Mouse (Mus musculus) kidney, adult 11 months (tissue): ENCODE measurements around the gene Uspl1.
A peak's percentile ranks its signal among the peaks of the same experiment; 100 is the strongest.
"Not testable (repeated sequence)": the region's sequence is repeated elsewhere in the genome, so short reads cannot be mapped to it uniquely, and the experiment has no call there.

Source experiments
- DNase-seq: peaks from one replicate; pipeline ENCODE4 v3.0.0; 2022

The Uspl1 gene

DNA sequence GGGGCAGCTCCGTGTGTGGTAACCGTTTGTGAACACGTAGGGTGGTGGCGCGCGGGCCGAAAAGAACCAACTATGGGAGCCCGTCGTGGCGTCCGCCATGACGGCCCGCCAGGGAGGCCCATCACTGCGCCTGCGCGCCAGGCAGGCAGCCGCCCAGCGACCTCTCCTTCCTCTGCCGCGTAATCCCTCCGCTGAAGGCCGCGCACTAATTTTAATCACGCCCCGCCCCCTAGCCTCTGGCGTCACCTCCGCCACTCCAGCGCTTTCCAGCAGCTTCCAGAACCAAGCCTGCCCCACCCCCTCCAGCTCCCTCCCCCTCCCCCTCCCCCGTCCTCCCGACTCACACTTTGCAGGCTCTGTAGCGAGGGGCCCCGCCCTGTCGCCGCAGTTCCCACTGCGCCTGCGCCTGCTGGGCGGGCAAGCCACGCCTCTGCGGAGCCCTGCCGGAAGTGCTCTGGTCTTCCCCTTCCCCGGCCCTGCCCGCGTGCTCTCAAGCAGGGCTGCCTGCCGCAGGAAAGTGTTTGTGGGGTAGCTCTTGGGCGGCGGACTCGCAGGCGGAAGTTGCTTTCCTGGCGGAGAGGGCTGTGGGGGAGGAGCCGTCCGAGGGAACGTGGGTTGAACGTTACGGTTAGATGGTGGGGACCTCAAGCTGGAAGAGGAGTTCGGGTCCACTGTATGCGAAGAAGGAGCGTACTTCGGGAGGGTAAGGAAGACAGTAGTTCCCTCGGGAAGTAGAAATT, at the start of gene Uspl1, which contains the start of gene Hmgb1:
Gene Uspl1 (plus strand): TSS at position 247 of the 740 bp plus-strand sequence.
Gene Hmgb1 (minus strand): TSS at position 386 of the 740 bp plus-strand sequence.
- peak; percentile 99 for DNase-seq

GRCm38 (mm10) chr5:149134751-149135454, 49.2 kb upstream of the Uspl1 start:
- no peak for DNase-seq

- DNase-seq = no peak
These were observed 48.4 kb upstream of the Uspl1 start for GRCm38 (mm10) chr5:149135455-149136354.

- DNase-seq = peak; percentile 70
These were observed 47.2 kb upstream of the Uspl1 start for GRCm38 (mm10) chr5:149136933-149137365.

DNA sequence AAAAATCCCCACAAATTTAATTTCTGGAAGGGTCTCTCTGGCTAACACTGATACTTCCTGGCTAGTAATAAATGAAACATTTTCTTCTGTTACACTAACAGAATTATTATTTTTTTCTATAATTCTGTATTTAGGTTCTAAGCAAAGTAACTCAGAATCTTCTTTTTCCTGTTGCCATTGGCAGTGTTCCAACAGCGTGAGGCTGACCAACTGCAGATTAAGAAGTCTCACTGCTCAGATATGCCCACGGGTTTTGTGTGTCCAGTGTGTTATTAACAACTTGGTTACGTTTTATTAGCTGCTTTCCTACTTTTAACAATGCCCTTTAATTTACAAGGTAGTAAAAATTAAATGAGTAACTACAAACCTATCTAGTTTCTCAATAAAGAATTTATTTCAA, 46.7 kb upstream of the Uspl1 start:
- no peak for DNase-seq

GRCm38 (mm10) chr5:149138087-149138486, 46.1 kb upstream of the Uspl1 start:
- DNase-seq = not testable (repeated sequence)

DNA sequence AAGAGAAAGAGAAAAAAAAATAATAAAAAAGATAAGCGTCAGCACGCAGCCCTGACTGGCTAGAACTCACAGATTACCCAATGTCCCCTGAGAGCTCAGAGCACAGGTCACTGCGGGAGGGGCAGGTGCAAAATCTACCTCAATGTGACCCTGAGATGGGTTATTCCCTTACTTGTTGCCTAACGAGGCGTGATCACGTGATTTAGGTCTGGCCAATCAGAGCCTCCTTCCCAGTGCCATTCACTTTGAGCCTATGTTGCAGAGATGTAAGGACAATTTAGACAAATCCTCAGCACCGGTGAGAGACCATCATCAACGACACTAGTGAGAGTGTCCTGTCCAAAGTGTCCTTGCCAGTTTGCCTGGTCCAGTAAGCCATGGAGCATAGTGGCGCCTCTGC, 43.8 kb upstream of the Uspl1 start:
- DNase-seq = no peak

GRCm38 (mm10) chr5:149141155-149141554, 43.0 kb upstream of the Uspl1 start:
- not testable (repeated sequence) for DNase-seq

DNA sequence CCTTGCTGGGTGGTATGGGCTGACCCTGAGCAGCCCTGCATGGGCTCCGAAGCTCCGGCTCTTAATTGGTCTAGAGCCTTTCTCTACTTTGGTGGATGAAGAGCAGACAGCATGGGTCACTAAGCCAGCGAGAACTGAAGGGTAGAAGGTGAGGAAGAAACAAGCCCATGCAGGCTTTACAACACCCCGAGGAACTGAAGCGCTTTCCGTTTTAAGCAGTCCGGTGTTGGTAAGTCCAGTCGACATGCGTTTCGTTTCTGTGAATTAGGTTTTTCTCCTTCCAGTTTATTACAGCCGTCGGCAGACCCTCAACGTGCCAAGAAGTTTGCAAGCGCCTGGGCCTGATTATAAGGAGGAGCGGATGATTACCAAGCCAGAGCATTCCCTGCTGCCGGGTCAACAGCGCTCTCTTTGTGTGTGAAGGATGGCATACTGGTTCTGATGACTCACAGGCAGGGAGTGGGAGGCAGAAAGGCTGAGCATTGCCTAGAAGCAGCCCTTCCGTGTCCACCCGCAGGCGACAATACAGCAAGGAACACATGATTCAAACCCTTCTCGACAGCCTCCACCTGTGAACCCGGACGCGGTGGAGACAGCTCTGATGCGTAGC, 40.3 kb upstream of the Uspl1 start:
- DNase-seq = no peak

DNA sequence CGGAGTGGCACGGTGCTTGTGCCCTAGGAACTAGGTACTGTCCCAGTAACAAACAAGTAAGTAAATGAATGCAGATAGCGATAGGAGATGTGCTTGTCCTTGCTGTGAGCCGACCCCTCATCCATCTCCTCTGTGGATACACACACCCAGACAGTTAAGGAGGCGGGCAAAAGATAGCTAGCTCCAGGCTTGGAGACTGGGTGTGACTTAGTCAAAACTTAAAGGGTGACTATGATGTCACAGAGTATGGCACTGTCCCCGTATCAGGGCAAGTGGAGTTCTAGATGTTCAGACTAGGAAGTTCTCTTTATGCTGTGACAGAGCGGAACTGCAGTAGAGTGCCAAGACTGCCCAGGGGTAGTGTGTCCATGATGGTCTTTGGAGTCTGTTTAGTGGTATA, 37.5 kb upstream of the Uspl1 start:
- DNase-seq = no peak

DNA sequence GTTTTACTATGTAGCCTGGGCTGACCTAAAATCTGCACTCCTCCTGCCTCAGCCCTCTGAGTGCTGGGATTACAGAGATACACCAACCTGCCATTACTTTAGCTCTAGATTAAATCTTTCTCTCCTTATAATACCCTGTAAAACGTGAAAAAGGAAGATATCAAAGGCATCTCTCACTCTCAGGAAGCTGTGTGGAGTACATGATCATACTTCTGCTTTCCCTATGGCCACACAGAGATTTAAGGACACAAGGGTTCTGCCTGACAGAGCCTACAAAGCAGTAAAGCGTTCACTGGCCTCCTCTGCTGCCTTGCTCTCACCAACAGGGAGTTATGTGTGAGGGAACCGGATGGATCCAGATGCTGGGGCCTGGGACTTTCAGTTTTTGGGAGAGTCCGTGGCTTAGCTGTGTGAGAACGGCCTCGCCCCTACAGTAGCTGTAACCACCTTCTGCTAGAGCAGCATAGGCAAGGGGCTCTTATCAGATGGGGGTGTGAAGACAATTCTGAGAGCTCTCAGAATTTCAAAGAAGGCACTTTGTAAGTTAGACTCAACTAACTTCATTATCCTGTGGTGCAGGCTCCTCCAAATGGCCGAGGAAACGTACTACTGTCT, 36.7 kb upstream of the Uspl1 start:
- no peak for DNase-seq

DNA sequence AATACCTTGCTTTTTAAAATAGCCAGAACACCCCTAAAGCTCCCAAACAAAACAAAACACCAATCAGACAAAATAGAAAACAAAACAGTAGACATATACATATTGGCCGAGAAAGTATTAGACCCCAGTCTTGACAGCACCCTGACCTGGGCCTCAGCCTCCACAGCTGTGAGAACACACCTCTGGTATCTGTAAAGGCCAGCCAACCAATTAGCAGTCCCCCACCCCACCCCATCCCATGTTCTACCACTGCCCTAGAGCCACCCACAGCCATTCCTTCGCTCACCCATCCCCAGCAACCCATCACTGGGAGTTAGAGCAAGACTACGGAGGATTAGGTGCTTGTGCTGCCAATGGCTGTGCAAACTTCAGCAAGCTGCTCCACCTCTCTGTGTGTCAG, 33.3 kb upstream of the Uspl1 start:
- DNase-seq = no peak

DNA sequence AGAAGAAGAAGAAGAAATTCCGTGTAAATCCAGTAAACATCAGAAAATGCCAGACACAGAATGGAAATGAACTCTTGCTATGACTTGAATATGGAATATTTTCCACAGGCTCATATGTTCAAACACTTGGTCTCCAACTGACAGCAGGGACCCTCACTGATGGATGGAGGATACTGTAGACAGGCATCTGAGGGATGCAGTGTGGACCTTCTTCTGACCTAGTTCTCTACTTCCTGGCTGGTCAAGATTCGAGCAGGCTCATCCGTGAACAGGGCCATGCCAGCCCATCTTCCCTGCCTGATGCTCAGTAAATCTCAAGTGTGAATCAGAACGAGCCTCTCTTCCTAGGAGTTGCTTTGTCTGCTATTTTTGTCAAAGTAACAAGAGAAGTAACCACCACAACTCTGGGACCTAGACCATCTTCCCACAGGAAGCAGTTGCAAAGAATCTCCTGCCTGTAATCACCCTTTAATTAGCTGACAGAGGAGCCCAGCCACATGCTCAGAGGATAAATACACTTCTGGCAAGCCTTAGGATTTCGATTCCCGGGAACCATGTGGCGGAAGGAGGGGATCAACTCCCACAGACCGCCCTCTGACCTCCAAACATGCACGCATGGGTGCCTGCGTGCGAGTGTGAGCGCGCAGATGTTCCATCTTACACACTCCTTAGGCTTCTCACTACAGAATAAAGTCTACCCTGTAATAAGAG, 31.9 kb upstream of the Uspl1 start:
- DNase-seq = peak; percentile 26

DNA sequence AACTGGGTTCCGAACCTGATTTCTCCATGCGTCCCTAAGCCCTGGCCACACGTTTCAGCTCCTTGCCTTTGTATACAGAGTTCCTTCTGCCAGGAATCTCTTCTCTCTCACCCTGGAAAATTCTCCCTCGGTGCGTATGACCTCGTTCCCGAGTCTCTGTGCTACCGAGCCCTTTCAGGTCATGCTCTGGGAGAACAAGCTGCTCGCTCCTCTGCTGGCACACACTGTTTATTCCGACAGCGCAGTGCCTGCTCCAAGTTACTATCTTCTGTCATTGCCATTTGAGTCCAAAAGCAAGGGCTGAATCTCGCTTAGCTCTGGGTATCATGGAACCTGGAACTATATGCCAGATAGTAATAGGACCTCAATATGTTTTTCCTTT, 31.4 kb upstream of the Uspl1 start:
- DNase-seq = no peak

DNA sequence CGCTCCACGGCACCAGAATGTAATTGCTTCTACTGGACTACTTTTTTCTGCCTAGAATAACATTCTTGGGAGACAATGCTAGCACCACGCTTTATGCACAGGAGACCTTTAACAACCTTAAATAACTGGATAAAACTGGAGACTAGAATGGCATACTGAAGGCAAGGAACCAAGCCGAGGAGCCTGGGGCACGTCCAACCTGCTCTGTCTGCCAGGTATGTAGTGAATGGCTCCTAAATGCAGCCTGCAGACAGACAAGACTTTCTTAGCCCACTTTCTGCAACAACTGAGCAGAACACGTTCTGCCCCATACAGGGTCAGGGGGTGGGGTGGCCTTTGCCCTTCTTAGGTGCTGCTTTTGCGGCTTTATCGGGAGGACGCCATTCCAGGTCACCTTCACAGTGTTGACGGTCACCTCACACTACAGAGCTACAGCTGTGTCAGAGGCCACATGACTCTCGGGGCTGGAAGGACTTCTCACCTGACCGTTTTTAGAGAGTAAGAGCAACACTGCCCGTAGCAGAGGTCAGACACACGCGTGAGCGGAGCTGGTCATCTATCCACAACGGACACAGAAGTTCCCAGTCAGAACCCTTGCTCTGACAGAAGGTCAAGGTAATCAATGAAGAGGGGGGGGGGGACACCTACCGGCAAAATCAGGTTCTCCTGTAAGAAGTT, 27.1 kb upstream of the Uspl1 start:
- DNase-seq = peak; percentile 59

GRCm38 (mm10) chr5:149159021-149159420, 25.1 kb upstream of the Uspl1 start:
- DNase-seq = peak; percentile 70

- no peak for DNase-seq
These were observed 23.7 kb upstream of the Uspl1 start for GRCm38 (mm10) chr5:149160469-149160868.

DNA sequence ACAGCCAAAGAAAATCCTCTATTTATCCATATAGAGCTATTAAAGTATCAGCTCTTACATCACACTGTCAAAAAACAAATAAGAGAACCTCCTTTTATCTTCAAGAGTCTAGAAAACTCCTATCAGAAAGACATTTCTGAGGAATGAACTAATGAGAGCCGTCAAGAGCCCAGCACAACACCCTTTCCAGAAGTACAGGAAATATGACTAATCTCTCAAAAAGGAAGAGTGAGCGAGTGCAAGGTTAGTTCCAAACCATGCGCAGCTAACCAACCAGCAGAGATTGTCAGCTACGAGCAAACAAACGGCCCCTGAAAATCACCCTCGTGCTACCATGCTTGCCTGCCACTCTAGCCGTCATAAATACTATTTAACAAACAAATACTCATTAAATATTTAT, 21.3 kb upstream of the Uspl1 start:
- no peak for DNase-seq

DNA sequence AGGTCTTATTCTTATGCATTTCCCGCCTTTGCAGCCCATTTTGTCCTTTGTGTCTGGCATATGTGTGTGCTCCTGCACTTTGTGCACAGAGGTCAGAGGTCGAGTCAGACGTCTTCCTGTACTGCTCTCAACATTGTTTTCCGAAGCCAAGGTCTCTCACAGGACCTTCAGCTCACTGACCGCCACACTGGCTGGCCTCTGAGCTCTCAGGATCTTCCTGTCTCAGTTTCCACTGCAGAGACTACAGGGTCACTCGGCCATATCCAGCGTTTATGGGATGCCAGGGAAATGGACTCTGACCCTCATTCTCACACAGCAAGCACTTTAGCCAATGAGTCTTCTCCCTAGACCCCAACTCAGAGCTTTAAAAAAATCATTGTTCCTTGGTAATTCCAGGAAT, 19.3 kb upstream of the Uspl1 start:
- peak; percentile 67 for DNase-seq

DNA sequence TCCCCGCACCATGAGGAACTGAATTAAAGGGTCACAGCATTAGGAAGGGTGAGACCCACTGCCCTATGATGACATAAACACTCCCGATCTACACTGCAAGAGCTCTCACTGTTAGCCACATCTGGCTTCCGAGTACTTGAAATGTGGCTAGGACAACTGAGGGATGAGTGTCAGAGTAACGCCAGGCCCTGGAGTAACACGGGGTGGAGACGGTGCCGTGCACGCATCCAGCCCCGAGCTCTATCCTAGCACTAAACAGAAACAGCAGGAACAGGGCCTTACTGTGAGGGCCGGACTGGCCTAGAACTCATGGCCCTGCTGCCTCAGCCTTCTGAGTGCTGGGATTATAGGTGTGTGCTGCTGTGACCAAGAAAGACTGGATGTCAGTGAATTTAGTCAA, 18.1 kb upstream of the Uspl1 start:
- DNase-seq = no peak

DNA sequence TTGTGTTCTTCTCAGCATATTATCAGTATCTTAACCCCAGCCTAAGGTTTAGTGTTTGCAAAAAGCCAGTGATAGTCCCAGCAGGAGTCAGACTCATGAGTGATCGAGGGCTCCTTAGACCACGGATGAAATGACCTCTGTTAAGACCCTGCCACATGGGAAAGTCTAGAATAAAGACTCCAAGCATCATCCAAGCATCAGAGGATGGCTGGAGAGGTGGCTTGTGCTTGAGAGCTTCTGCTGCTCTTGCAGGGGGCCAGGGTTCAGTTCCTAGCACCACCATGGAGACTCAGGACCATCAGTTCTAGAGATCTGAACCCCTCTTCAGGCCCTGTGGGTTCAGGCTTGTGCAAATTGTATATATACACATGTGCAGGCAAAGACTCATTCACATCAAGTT, 16.1 kb upstream of the Uspl1 start:
- DNase-seq = no peak
